Mouse (Mus musculus): ENCODE measurements at regions not wholly inside any gene's neighbourhood (a gene's known extent, or its start where the extent isn't known, plus 50 kb on each side); places are given as distances from the start of the nearest gene placed in this dataset.

DNA sequence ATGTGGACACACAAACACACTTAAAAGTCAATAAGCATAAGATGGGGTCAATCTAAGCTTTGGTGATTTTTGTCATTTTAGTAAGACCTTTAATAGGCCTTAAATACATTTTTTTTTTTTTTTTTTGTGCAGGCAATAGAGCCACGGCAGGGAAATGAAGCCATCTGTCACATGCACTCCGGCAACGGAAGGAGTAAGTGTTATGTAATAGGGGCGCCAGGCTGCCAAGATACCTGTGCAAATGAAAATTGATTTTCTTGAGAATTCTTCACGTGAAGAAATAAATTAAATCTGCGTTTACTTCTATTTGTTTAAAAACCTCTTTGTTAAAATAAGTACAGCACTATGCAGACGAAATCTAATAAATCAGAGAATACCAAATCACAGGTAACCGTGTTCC, 54.6 kb upstream of the Card11 start:
- 0 out of 2 replicates have a peak, but pooled peaks have one; percentile 30 for ATAC-seq (replicated peaks; ENCODE audit: poor library complexity)

DNA sequence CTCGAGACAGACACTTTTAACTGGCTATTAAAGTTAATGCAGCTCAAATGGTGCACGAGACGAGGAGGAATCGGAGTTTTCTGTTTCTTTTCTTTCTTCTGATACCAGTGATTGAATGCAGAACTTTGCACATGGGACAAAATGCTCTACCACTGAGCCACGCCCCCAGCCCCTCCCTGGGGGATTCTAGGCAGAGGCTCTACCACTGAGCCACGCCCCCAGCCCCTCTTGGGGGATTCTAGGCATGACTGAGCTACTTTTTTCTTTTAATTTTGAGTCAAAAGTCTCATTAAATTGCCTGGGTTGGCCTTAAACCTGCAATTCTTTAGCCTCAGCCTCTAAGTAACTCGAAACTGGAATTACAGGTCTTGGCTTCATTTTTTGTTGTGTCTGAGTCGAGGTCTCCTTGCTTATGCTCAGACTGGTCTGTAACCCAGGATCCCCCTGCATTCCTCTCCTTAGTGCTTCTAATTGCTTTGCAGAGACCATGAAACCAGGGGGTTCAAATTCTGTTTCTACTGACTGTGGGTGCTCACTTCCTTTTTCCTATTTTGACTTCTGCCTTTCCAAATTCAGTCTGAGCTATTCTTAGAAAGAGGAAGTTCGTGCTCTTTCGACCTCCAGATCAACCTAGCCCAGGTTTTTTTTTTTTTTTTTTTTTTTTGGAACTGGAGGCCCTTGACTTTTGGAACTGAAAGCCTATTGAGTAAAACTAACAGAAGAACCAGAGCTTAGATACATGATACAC, 55.4 kb upstream of the Card11 start:
- ATAC-seq (replicated peaks; ENCODE audit: poor library complexity): peak; percentile 85

DNA sequence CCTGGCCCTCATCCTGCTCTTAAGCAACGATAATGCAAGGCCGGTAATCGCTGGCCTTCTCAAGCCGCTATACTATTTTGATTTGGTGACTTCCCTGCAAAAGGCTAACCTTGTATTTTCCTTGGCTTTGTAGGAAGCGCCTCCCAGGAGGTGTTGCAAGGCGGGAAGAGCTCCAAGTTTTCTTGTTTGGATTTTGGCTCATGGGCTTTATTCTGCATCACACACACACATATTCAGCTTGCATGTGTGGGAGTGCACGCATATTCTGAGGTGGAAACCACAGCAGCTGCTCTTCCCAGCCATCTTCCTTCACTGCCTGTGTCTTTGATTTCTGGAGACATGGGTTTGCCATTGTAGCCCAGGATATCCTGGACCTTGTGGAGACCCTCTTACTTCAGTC, 57.8 kb upstream of the Card11 start:
- no peak for ATAC-seq (replicated peaks; ENCODE audit: poor library complexity)

DNA sequence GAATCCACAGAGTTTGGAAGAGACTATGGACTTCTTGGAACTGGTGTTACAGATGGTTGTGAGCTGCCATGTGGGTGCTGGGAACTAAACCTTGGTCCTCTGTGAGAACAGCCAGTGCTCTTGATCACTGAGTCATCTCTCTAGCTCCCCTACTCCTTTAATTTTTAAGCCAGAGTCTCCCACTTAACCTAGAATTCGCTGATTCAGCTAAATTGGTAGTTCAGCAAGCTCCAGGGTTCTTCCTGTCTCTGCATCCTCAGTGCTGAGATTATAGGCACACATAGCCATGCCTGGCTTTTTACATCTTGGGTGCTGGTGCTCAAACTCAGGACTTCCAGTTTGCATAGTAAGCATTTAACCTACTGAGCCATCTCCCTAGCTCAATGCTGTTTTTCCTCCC, 58.5 kb upstream of the Card11 start:
- ATAC-seq (replicated peaks; ENCODE audit: poor library complexity): no peak

DNA sequence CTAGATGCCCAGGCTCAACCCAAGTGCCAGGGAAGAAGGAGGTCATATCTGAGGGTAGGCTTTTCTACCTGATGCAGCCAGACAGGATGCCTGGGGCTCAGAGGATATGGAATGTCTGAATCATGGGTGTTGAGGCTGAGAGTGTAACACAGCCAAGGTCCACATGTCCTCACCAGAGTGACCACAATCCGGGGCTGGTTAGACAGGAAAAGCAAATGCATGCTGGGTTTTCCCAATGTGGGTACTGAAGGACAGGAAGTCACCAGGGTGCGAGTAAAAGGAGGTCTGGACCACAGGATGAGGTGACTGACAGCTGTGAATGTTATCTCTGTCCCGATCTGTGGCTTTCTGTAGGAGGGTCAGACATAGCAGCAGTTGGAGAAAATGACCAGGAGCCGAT, 61.8 kb upstream of the Card11 start:
- peak; percentile 82 for ATAC-seq (replicated peaks; ENCODE audit: poor library complexity)

DNA sequence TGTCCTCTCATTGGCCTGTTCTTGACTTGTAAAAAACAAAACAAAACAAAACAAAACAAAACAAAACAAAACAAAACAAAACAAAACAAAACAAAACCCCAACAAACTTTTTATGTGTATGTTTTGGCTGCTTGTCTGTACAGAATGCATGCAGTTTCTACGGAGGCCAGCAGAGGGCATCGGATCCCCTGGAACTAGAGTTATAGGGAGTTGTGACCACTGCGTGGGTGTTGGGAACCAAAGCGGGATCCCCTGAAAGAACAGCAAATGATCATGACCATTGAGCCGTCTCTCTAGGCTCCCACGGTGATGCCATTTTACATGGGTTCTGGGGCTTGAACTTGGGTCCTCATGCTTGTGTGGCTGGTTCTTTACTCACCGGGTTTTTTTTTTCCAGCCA, 67.2 kb upstream of the Card11 start:
- ATAC-seq (replicated peaks; ENCODE audit: poor library complexity): 0 out of 2 replicates have a peak, but pooled peaks have one; percentile 60

DNA sequence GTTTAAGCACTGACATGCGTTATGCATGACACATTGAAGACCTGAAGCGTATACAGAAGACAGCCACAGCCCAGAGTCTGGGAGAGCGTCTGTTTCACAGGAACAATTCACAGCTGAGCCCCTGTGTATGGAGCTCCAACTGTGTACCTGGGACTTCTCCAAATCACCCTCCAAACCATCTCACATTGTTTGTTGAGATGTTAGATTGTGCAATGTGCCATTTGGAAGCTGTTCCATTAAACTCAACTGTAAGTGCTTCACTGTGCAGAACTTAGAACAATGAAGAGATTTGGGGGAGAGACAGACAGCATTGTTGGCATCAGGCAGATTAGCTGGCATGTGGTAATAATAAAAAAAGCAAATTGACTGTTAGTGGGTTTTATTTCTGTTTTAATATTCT, 74.1 kb upstream of the Card11 start:
- no peak for ATAC-seq (replicated peaks; ENCODE audit: poor library complexity)

DNA sequence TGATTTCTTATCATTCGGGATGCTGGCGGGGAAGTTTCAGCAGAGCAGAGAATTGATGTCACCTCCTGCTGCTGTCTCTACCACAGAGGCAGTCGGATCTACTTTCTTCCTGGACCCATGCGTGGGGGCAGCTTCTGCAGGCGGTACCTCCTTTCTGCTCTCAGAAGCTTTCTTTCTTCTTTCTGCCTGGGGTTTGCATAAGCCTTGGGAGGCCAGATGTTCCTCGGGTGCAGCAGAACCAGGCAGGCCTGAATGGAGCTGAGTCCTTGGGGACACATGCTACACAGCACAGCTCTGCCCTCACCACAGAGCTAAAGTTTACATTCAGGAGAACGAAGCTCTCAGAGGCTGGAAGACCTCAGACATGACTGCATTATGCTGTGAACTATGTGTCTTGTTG, 75.8 kb upstream of the Card11 start:
- no peak for ATAC-seq (replicated peaks; ENCODE audit: poor library complexity)

DNA sequence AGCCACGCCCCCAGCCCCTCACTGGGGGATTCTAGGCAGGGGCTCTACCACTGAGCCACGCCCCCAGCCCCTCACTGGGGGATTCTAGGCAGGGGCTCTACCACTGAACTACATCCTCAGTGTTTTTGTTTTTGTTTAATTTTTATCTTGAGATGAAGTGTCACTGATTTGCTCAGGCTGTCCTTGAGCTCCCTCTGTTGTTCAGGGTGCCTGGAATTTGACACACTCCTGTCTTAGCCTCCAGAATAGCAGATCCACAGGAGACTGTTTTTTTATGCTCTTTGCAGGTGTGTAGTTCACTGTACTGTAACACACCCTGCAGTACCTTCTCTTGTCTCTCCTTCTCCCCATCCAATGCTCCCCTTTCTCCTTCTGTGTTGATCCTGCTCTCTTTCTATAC, 76.6 kb upstream of the Card11 start:
- ATAC-seq (replicated peaks; ENCODE audit: poor library complexity): no peak

DNA sequence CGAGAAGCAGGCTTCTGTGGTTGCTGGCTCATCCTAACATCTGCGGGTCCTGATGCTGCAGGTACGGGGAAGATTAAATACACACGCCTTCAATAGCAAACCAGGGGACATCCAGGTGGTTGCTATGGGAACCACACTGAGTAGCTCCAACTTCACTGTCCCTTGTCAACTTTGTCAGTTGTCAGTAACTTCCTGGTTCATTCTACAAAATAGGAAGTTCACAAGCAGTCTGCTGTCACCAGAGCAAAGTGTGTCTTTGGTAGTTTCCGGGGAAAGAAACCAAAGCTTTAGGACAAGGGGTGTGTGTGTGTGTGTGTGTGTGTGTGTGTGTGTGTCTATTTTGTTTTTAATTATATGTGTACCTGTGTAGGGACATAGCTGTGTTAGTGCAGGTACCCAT, 80.5 kb upstream of the Card11 start:
- ATAC-seq (replicated peaks; ENCODE audit: poor library complexity): peak; percentile 72

DNA sequence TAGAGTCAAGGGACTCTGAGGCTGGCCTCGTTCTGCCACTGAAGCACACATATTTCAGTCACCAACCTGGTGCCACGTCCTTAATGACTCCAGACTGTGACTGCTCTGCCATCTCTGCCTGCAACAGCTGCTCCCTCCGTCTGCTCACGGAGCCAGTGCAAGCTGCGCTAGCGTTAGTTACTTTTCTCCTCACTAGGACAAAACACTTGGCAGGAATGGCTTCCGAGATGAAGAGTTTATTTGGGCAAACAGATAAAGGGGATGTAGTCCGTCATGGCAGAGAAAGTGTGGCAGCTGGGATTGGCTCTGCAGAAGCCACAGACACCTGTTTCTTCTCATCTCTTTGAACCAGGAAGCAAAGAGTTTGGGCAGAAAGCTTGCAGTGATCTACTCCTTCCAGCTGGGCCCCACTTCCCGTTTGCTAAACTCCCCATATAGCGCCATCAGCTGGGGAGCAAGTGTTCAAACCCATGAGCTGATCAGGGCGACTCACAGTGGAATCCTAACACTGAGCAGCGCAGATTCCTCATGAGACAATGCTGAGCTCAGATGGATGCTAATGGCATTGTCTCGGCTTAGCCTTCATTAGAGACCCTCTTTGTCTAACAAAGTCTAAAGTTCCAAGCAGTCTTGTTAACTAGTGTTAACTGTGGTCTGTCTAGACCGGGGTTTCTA, 83.8 kb upstream of the Card11 start:
- ATAC-seq (replicated peaks; ENCODE audit: poor library complexity): peak; percentile 54

DNA sequence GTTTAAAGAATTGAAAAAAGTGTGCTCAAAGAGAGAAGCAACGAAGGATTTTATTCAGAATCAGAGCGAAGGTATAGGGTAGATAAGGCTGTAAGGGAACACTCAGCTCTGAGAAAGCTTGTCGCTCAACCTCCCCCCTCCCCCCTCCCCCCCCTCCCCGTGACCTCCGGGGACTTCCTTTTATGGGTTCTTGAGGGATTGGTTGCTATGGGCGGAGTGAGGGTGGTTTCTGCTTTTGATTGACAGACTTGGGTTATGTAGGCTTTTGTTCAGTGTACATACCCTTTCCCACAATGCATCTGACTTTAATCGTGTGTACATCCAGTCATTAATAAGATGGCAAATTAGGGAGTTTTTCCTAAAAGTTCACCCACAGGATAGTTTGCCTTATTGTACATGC, 84.4 kb upstream of the Card11 start:
- ATAC-seq (replicated peaks; ENCODE audit: poor library complexity): peak; percentile 82

DNA sequence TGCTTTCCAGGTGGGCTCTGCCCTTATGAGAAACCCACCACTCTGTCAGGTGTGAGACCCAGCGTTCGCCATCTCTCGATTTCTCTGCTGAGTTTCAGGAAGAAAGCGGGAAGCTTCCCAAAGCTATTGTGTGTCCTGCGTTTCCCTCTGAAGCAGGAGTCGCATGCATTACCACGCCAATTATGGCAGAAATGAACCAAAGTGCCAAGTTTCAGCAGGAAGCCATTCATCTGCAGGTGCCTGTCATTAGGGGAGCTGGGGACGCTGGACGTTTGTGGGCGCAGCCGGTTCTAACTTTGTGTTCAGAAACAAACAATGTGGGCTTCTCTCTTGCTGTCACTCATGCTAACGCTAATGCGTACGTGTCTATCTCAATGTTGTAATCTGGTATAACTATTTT, 91.3 kb upstream of the Card11 start:
- ATAC-seq (replicated peaks; ENCODE audit: poor library complexity): no peak

DNA sequence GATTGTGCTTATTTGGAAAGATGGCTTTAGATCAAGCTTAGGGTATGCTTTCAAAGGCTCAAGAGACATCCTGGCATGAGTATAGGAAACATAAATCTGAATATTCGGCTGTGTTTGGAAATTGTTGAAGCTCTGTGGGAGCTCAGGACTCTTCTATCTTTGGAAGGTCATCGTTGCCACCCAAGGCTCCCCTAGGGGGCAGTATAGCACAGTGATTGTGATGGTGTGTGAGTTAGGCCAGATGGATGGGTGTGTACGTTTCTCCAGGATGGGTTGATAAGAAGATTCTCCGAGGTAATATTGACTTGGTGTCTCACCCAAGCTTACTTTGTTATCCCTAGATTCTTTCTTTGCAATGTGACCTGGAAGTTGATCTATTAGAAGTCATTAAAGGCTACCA, 93.3 kb upstream of the Card11 start:
- ATAC-seq (replicated peaks; ENCODE audit: poor library complexity): peak; percentile 83

DNA sequence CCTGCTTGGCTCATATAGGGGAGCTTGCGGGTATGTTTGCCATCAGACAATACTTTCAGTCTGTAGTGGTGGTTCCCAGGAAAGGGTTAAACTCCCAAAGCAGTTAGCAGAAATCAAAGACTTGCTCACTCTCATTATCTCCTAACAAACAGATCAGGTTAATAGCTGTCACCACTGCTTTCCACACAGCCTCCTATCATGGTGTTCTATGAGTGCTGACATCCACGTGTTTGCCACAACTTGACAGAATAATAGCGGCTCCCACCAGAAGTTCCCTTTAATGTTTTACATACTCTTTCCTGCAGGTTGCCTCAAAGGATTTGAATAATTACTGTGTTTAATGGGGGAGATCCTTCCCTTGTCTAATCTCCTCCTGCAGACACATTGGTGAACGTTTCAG, 97.5 kb upstream of the Card11 start:
- ATAC-seq (replicated peaks; ENCODE audit: poor library complexity): no peak

DNA sequence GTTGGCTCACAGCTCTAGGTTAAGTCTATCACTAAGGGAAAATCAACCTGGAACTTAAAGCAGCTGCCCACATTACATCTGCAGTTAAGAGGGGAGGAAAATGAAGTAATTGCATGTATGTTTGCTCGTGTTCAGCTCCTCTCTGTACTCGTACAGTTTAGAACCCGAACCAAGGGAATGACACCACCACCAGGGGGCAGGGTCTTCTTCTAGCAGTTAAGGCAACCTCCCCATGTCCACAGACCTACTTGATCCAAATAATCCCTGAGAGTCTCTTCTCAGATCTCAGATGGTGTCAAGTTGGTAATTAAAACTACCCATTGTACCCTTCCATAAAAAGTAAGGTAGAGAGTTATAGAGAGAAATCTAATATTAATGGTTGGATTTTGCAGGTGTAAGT, 111.3 kb upstream of the Card11 start:
- no peak for ATAC-seq (replicated peaks; ENCODE audit: poor library complexity)

DNA sequence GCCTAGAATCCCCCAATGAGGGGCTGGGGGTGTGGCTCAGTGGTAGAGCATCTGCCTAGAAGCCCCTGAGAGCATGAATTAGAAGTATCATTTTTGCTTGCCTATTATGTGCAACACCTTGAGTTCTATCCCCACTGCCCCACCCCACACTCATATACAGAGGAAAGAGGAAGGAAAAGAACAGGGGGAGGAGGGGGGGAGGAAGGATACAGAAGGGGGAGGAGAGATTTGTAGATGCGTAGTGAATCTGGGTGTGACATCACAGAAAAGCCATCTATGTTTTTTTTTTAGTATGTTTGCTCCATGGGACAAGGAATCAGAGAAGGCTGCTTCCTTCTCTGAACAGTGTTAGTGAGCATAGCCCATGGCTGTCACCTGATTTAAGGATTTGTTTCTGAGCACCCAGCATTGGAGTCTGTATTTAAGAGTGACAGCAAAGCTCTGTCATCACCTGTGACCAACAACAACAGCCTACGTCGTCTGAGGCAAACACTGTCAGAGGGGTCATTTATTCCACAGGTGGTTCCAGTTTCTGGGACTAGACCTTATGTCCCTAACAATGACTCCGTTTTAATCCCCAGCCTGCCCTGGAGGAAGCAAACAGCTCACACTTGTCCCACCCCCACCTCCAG, 115.0 kb upstream of the Card11 start:
- peak; percentile 42; the same call in 1 of the 2 replicates for ATAC-seq (replicated peaks; ENCODE audit: poor library complexity)

DNA sequence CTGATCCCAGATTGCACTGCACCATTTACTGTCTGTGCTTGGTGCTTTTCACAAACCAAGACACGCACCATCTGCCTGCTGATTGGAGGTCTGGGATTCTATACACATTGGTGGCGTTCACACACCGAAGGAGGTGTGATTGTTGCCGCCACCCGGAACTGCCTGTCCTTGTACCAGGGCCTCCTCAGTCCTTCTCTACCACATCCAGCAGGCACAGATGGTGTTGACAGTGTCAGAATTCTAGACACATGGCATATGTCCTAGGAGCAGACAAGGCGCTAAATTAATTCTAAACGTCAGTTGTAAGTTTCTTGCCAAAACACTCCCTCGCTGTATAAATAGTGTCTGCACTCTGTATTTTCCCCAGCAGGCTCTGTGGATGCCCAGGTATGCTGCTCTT, 115.6 kb upstream of the Card11 start:
- ATAC-seq (replicated peaks; ENCODE audit: poor library complexity): no peak

DNA sequence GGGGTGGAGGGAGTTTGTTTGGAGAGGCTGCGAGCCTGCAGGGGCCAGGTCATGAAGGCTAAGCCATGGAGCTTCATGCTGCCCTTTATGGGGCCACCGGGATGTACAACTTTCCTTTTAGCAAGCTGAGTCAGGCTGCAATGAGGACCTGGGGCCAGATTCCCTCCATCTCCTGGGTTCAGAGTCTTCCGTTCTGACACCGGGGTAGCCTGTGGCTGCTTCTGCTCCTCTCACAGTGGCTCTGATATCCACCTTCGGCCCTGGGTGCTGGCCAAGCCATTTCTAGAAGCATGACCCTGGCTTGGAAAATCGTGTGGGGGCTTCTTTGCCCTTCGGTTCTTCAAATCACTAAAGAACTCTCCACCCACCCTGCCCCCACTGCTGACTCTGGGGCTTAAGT, 115.4 kb upstream of the Sdk1 start:
- no peak for ATAC-seq (replicated peaks; ENCODE audit: poor library complexity)

DNA sequence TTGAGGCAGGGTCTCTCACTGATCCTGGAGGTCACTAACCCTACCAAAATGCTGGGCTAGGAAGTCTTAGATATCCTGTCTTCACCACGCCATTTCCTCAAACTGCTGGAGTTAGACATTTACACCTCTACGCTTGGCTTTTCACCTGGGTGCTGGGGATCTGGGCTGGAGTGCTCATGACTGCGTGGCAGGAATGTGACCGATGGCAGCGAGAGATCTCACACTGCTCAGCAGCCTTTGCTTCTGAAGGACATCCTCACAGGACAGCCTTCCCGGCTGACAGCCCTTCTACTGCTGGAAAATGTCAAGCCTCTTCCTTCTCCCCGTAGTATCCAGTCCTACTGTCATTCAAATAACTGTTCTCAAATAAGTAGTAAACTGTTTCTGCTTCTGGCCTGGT, 114.8 kb upstream of the Sdk1 start:
- no peak for ATAC-seq (replicated peaks; ENCODE audit: poor library complexity)

DNA sequence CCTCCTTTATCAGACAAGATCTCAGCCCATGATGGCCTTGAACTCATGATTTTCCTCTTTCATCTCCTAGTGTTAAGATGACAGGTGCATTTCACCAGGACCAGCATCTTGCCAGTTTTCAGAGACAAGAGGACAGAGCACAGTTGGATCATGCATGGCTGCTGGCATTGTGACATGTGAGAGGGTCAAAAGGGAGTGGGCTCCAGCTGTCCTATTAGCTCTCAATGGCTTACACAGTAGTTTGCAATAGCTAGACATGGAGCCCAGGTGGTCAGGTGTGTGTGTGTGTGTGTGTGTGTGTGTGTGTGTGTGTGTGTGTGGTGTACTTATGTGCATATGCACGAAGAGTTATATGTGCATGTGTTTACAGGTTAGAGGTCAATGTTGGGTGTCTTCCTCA, 110.3 kb upstream of the Sdk1 start:
- ATAC-seq (replicated peaks; ENCODE audit: poor library complexity): no peak

DNA sequence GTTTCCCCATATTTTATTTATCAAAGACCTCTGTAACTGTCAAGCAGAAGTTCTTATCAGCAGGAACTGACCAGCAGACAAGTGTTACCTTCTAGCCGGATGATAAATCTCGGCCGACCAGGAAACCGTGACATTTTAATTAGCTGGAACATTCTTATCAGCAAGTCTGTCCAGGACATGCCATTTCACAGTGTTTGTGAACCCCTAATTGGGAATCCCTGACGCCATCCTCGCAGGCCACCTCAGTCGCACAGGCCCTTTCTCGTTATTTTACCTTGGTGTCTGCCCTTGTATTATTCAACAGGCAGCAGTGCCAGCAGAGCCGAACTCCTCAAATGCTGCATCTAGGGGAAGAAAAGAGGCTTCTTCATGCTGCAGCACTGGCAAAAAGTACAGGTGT, 109.4 kb upstream of the Sdk1 start:
- no peak for ATAC-seq (replicated peaks; ENCODE audit: poor library complexity)

Measured in megakaryocyte progenitor cell, adult 5-6 weeks (primary cell).